Mouse (Mus musculus) thymus, adult 2 months (tissue): ENCODE results near the gene Ak9. TPM values are rescaled to one million over a fixed set of nuclear protein-coding genes. Genes with fewer than 3 reads are reported as not detected.
A peak's percentile ranks its signal among the peaks of the same experiment; 100 is the strongest.

ENCODE experiments used
- DNase-seq: peaks from one replicate; pipeline ENCODE4 v3.0.0; 2021
- H3K27ac ChIP-seq: fragments of 200-500 bp; 2 replicates; pipeline ENCODE4 v1.5.1; 2012; ENCODE audit warnings: low read length, control low read depth; ENCODE audit not compliant: control insufficient read depth, insufficient read depth
- H3K27me3 ChIP-seq: fragments of 200-500 bp; 2 replicates; pipeline ENCODE4 v1.6.1; 2012; ENCODE audit warnings: mild to moderate bottlenecking, low read length, moderate library complexity, mixed read lengths; ENCODE audit not compliant: control insufficient read depth, insufficient read depth
- H3K36me3 ChIP-seq: fragments of 200-500 bp; 2 replicates; pipeline ENCODE4 v1.6.1; 2012; ENCODE audit warnings: mild to moderate bottlenecking, low read length, moderate library complexity; ENCODE audit not compliant: control insufficient read depth, insufficient read depth
- H3K4me1 ChIP-seq: fragments of 200-500 bp; replicated peaks from 2 replicates; pipeline ENCODE4 v1.6.1; 2012; ENCODE audit warnings: low read length; ENCODE audit not compliant: control insufficient read depth, insufficient read depth
- H3K4me3 ChIP-seq: fragments of 200-500 bp; 2 replicates; pipeline ENCODE4 v1.5.1; 2012; ENCODE audit warnings: mild to moderate bottlenecking, low read length, control low read depth, moderate library complexity; ENCODE audit not compliant: control insufficient read depth, insufficient read depth
- CTCF ChIP-seq: fragments of 200-500 bp; IDR thresholded peaks from 2 replicates; pipeline ENCODE4 v1.5.1; 2012; ENCODE audit warnings: mild to moderate bottlenecking, control low read depth, low read length, moderate library complexity, borderline replicate concordance; ENCODE audit not compliant: control insufficient read depth, poor library complexity, insufficient read depth; ENCODE audit errors: extremely low read depth
- POLR2A ChIP-seq: fragments of 200-500 bp; IDR thresholded peaks from 2 replicates; pipeline ENCODE4 v1.6.1; 2012; ENCODE audit warnings: mild to moderate bottlenecking, low read length, control low read depth, moderate library complexity; ENCODE audit not compliant: control insufficient read depth, poor library complexity, insufficient read depth; ENCODE audit errors: extremely low read depth
- WGBS: fragments of 180-500 bp; shearing (Covaris S2); methylation state at CpG from one replicate; pipeline ENCODE4 v1.1.7; 2018; 5-methylcytosine and 5-hydroxymethylcytosine counted together
- polyA plus RNA-seq: library from polyadenylated mRNA; depleted of rRNA; stranded (reverse); fragments of >200 nt; gene quantifications from 2 replicates; pipeline ENCODE4 v1.2.3, GENCODE M21; 2012

Gene Ak9
- polyA plus RNA-seq, 1 experiment: 0.04 TPM

DNA sequence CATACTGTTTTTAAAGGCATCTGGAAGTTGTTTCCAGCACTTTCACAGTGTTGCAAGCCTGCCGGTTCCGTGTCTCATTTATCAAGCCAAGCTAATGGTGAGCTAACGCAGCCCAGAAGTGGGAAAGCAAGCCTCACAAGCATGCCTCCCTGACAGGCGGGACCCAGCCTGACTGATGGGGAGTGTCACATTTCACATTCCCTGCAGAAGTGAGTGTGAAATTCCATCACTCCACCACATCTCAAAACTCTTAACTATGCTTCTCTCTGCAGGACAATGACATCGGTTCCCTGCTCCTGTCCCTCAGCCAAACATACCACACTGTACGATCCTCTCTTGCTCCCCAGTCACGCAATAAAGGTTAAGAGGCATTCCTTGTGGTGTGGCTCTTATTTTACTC lies 10.8 kb upstream of the Ak9 start:
- no peak overlapping the region for H3K27ac ChIP-seq
- 76% methylated on average over 7 of the region's 7 CpGs for WGBS

DNA sequence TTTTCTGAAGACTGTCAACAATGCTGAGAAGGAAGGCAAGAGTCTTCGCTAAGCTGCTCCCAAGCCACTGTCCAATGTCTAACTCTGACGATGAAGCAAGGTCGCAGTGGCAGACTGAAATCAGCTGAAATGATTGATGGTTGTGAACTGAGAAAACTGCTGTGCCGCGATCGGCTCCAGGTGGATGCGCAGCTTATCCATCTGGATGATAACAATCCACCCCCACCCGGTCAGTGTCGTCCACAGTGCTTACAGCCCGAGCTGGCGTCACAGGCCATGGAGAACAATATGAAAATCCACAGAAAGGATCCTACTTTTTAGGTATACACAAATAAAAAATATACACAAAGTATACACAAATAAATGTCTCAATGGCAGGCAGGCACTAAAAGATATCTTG lies 9.0 kb upstream of the Ak9 start:
- Histone ChIP-seq H3K4me3 (no peak overlapping the region), H3K27ac (no peak overlapping the region), H3K4me1 (no peaks in the 10 kb centered on the region), H3K27me3 (no peaks in the 10 kb centered on the region), H3K36me3 (no peaks in the 10 kb centered on the region)
- WGBS: 94% methylated on average over 11 of the region's 11 CpGs
- no peak for DNase-seq
- TF ChIP-seq POLR2A (no peak), CTCF (no peak)

More for the DNA sequence above, 10.8 kb upstream of the Ak9 start:
- no peak for TF ChIP-seq POLR2A
- no peak for TF ChIP-seq CTCF
- Histone ChIP-seq H3K4me3 (no peak overlapping the region), H3K36me3 (no peaks in the 10 kb centered on the region), H3K4me1 (peaks cover 3% of the 10 kb centered on the region; the same call in 1 of the 2 replicates), H3K27me3 (no peaks in the 10 kb centered on the region)
- DNase-seq: no peak

DNA sequence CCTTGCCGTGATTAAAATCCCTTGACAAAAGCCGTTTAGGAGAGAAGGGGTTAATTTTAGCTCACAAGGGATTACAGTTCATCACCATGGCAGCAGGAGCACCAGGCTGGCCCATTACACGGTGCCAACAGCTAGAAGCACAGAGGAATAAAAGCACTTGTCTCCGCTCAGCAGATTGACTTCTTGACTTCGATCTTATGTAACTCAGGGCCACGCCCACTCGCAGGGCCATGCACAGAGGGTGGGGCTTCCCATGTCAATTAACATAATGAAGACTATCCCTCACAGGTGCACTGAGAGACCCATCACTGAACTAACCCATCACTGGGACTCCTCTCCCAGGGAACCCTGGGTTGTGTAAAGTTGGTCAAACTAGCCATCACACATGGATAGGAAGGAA lies 8.6 kb upstream of the Ak9 start:
- Histone ChIP-seq H3K27me3 (no peaks in the 10 kb centered on the region), H3K4me1 (no peaks in the 10 kb centered on the region), H3K27ac (no peak overlapping the region), H3K4me3 (no peak overlapping the region), H3K36me3 (no peaks in the 10 kb centered on the region)
- no peak for DNase-seq
- TF ChIP-seq POLR2A: no peak
- TF ChIP-seq CTCF: no peak
- 82% methylated on average over 7 of the region's 7 CpGs for WGBS

DNA sequence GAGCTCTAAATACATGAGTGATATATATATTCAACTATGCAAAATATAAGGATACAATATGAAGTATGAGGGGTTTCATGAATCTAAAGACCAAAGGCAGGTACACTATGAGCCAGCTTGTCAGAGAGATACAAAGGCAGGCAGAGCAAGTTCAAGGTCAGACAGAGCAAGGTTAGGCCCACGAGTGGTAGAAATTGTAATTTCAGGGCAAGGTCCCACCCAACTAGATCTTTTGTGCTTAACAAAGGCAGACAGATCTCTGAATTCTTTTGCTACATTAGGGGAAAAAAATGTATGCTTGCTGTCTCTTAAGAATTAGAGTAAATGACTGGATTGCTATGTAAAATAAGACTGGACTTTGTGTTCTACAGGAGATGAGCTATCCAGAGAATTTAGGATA lies 3.6 kb upstream of the Ak9 start:
- H3K4me3 ChIP-seq: no peak overlapping the region
- H3K27me3 ChIP-seq: no peaks in the 10 kb centered on the region
- H3K4me1 ChIP-seq: no peaks in the 10 kb centered on the region
- no peak overlapping the region for H3K27ac ChIP-seq
- 84% methylated on average over 1 of the region's 1 CpGs for WGBS
- no peak for DNase-seq
- TF ChIP-seq CTCF: no peak
- no peak for TF ChIP-seq POLR2A
- H3K36me3 ChIP-seq: no peaks in the 10 kb centered on the region

DNA sequence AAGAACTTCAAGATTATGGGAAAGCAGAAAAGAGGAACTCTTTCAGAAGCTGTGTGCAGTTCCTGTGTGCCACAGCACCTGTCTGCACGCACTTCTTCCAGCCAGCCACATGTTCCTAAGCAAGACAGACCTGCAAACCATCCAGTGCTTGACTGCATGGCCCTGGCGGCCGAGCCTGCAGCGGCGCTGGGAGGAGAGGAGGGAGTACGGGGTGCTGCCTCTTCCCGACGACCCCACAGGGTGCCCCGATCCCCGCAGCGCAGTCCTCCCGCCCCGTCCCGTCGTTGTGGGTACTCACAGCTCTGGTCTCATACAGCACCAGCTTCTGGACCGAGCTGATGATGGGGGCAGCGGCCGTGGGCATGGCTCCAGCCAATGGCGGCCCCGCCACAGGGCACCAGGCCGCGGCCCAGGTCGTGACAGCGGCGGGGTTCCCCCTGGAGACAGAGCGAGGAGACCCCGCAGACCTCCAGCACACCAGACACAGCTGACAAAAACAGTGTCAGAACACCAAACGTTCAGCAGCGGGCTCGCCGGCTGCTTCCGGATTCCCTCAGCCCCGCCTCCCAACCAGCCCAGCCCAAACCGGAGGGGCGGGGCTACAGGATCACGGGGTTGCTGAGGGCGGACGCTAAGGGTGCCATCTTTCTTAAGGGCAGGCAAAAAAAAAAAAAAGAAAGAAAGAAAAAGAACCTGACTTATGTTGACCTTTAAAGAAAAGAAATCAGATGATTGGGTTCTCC lies 920 bp upstream of the Ak9 start, which contains the start of gene Fig4:
Gene Fig4, minus strand, starts transcription at position 572 of the 743 bp plus-strand sequence.
- peak; percentile 87 for DNase-seq
- H3K27me3 ChIP-seq: no peaks in the 10 kb centered on the region
- WGBS: 1% methylated on average over 38 of the region's 38 CpGs
- H3K27ac ChIP-seq: peak within 1 kb of the TSS; percentile 59
- TF ChIP-seq POLR2A: peak; percentile 48; the same call in 1 of the 2 replicates
- TF ChIP-seq CTCF: no peak
- H3K4me3 ChIP-seq: peak within 1 kb of the TSS; percentile 60
- no peaks in the 10 kb centered on the region for H3K36me3 ChIP-seq
- H3K4me1 ChIP-seq: no peaks in the 10 kb centered on the region

DNA sequence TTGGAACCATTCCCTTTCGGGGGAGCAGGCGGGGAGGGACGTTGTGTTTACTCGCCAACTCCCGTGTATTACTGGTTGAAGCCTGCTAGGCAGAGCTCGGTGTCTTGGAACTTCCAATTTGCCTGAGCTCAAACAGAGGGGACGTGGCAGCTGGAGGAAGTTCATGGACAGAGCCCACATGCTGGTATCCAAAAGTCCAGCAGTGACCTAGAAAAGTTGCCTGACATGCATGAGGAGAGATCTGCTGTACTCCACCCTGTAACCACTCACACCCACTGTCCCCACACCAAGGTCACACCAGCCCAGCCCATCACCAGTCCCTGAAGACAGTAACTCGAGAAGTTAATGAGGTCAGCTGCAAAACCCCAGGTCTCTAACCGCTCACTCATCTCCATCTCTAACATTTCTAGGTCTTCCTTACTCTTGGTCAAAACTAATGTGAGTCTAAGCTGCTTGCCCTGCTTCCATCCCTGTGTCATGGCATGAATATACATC lies 1.2 kb downstream of the Ak9 start:
- no peak for TF ChIP-seq POLR2A
- TF ChIP-seq CTCF: no peak
- no peaks in the 10 kb centered on the region for H3K27me3 ChIP-seq
- H3K27ac ChIP-seq: no peak overlapping the region
- no peaks in the 10 kb centered on the region for H3K36me3 ChIP-seq
- no peaks in the 10 kb centered on the region for H3K4me1 ChIP-seq
- no peak for DNase-seq
- no peak overlapping the region for H3K4me3 ChIP-seq
- 83% methylated on average over 9 of the region's 9 CpGs for WGBS
